Mouse (Mus musculus) cerebellum, adult 8-10 months (tissue): ENCODE results near the gene Trim71.
"Not testable (repeated sequence)": the region's sequence is repeated elsewhere in the genome, so short reads cannot be mapped to it uniquely, and the experiment has no call there.

Source experiments
- DNase-seq: peaks from one replicate; pipeline ENCODE4 v3.0.0; 2022

Gene Trim71

GRCm38 (mm10) chr9:114525073-114525633 is 39.0 kb downstream of the Trim71 start:
- DNase-seq = no peak

DNA sequence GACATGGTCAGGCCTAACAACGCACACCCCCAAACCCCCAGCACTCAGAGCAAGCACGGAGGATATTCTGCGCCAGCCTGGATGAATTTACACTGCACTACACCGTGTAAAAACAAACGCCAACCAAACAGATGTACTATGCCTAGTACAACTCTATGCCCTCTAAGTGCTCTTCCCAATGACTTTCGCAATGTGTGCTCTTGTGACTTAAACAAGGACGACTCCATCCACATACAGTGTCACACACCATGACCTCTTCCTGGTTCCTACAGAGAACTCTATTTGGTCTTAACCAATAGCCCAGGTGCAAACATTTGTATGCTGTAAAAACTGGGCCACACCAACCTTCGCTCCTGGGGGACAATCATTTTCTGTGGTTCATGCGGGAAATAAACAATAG is 41.7 kb downstream of the Trim71 start:
- DNase-seq = no peak

DNA sequence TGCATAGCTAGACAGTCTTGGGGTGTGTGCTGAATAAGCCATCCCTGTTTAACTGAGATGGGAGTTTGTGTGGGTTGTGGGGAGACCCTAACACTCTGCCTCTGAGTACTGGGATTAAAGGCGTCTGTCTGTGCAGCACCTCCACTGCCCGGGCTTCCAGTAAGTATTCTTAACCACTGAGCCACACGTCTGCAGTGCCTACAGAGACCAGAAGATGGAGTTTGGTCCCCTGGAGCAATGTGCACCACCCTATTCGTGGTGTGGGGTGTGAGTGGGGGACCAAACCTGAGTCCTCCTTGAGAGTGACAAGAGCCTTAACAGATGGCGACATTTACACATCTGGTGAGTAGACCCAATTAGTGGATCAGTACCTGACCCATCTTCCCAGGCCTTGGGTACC is 42.1 kb downstream of the Trim71 start:
- DNase-seq = no peak

- not testable (repeated sequence) for DNase-seq
Measured at GRCm38 (mm10) chr9:114520529-114520928, 43.6 kb downstream of the Trim71 start.

DNA sequence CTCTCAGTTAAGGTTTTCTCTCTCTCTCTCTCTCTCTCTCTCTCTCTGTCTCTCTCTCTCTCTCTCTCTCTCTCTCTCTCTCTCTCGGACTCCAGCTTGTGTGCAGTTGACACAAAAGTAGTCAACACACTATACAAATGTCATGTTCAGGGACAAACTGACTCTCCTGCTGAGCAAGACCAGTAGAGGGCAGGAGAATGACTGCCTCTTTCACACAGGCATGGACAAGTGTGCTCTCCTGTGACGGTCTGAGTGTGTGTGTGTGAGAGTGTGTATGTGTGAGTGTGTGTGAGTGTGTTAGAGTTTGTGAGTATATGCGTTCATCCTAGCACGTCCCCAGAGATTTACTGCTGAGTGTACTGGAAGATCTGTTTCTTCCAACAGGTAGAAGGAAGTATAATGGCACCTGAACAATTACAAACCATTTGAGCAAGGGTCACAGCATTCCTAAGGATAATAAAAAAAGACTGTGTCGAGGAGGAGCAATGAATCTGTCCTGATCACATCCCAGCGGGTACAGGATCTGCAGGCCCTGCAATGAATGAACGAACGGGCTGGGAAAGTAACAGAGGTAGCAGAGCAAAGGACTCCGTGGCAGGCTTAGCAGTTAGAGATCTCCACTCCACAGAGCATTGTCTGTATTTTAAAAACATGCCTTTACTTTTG is 45.2 kb downstream of the Trim71 start:
- no peak for DNase-seq

GRCm38 (mm10) chr9:114517924-114518497 is 46.2 kb downstream of the Trim71 start:
- no peak for DNase-seq

DNA sequence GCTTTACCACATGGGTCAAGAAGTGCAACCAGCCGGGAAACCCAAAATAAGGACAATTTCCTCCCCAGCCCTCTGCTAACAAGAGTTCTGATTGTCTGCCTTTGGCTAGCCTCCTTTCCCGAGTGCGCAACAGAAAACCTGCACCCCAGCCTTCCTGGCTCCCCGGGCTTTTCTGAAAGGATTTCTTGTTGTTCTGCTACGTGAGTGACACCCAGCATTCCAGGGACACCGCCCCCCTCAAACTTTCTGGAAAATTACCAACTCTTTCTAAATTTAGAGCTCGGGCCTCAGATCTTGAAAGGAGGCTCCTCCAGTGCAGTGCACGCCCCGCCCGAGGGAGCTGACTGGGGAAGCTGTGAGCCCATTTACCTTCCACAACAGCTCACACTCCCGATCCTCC is 48.8 kb downstream of the Trim71 start, which contains the start of gene C130032M10Rik:
C130032M10Rik (plus strand) TSS at position 334 of the 400 bp plus-strand sequence.
- no peak for DNase-seq

DNA sequence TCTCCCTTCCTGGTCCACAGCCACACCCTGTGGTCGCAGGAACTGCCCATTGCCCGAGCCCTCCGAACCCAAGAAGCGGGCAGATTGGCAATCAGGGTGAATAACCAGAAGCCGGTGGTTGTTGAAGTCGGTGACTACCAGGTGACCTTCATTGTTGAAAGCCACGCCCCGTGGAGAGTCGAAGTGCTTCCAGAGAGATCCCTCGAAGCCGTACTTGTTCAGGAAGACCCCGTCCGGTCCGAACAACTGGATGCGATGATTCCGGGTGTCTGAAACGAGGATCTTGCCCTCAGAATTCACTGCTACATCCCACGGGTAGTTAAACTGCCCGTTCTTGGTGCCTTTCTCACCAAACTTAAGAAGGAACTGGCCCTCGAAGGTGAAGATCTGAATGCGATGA is 51.3 kb downstream of the Trim71 start:
- DNase-seq = no peak

GRCm38 (mm10) chr9:114509785-114510184 is 54.4 kb downstream of the Trim71 start:
- DNase-seq = no peak

- no peak for DNase-seq
Measured at GRCm38 (mm10) chr9:114507421-114507820, 56.7 kb downstream of the Trim71 start.

GRCm38 (mm10) chr9:114506564-114506963 is 57.6 kb downstream of the Trim71 start:
- no peak for DNase-seq

DNA sequence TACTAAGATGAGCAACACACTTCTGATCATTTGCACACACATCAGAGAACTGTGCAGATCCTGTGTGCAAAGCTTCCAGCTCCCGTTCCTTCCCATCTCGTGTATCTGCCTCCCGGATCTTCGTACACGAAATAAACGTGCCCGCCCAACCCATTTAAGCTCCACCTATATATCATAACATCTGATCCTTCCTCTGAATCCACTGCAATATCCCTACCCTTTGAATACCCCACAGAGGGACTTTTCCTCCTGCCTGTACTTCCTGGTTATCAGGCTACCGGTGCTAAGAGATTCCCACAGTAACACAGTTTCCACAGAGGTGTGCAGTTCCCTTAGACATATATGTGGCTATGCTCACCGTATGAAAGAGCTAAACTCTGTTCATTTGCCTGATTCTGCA is 59.4 kb downstream of the Trim71 start, which contains the start of gene Ccr4:
Ccr4 (minus strand) TSS at position 101 of the 400 bp plus-strand sequence.
- no peak for DNase-seq

GRCm38 (mm10) chr9:114502711-114503427 is 61.3 kb downstream of the Trim71 start:
- no peak for DNase-seq

- DNase-seq = no peak
Measured at GRCm38 (mm10) chr9:114501913-114502312, 62.3 kb downstream of the Trim71 start.

GRCm38 (mm10) chr9:114501111-114501510 is 63.1 kb downstream of the Trim71 start:
- DNase-seq = no peak

GRCm38 (mm10) chr9:114499783-114500515 is 64.2 kb downstream of the Trim71 start:
- peak; percentile 8 for DNase-seq

DNA sequence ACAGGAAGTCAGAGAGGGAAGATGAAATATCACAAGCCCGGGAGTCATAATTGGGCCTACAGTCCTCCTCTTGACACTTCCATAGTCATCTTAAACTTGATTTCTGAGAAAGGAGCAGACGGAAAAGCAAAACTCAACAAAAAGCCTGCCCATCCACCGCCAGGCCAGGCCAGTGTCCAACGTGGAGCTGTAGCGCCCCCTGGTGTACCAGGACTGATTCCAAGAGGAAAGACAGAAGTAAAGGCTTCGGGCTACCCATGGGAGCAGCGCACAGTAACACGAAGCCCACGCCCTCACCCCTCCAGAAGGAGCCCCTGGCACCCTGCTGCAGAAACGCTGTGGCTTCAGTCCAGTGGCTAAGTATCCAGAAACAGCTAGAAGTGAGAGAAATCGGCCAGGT is 66.0 kb downstream of the Trim71 start:
- peak; percentile 45 for DNase-seq

DNA sequence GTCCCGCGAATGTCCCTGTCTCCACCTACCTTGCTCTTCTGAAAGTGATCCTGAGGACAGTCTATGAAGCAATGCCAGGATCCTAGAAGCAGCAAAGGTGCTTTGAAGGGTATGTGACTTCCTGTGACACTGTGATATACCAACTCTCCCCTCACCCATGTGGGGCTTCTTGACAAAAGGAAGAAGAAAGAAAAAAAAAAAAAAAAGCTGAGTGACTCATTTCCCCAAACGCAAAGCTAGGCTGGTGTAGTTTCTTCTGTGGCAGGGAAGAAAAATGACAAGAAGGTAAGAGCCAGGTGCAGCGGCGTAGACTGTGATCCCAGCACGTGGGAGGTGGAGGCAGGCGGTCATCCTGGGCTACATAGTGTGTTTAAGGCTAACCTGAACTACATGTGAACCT is 67.7 kb downstream of the Trim71 start:
- no peak for DNase-seq

DNA sequence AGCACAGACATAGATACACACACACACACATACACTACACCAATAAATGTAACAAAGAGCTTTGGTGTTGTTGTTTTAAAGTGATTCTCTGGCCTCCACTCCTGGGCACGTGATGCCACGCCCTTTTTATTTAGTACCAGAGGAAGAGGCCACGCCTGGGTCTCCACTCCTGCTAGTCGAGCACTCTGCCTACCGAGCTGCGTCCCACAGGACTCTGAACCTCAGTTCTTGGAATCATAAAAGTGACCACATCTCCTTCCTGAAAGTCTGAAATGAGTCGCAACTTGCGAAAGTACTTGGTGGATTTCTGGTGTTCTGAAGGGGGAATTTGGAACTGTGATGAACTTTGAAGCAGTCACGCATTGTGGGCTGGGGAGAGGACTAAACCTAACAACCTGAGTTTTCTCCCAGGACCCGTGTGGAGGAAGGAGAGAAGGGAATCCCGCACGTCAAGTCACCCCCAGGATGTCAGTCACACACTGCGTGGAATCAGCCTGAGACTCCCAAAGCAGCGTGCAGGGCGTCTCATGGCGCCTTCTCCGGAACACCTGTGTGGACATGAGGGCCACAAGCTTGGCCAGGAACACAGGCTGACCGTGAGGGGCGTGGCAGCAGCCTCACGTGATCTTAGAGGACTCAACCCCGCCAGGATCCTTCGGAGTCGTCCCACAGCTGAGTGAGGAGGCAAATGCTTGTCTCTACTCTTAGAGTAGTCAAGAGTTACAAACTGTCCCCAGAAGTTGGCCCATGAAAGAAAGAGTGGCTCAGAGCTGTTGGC is 76.5 kb downstream of the Trim71 start:
- DNase-seq = no peak

- DNase-seq = no peak
Measured at GRCm38 (mm10) chr9:114486808-114487207, 77.4 kb downstream of the Trim71 start.

- no peak for DNase-seq
Measured at GRCm38 (mm10) chr9:114484771-114485170, 79.4 kb downstream of the Trim71 start.

- DNase-seq = no peak
Measured at GRCm38 (mm10) chr9:114480940-114481339, 83.2 kb downstream of the Trim71 start.
